In the genomic region with DNA sequence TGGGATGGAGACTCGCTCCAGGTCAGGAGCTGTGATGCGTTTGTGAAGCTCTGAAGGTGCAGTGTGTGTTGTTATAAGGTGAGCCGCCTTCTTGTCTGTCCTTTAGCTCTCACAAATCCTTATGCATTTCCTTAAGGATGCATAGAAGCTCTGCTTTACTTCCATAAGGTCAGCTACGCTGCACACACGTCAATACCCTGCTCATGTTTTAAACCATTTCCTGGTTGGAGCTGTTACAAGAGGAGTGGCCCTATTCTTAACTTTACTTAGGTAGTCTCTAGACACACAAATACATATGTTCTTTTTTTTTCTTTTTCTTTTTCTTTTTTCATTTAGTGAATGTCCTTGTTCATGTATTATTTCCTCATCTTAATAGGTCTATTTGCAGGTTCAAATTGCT, we compare ENCODE assay signal across 20 mouse cellular contexts. TPM values are rescaled to one million over a fixed set of nuclear protein-coding genes. Genes with fewer than 3 reads are reported as not detected.
DNase-seq lines count a peak whose midpoint lies in the region; ATAC-seq and TF ChIP-seq lines count a peak whose summit lies in the region.
"Had no signal": no experiment of that assay in that cellular context is flagged by ENCODE, and none has a peak within 500 bp of the region (broad histone marks: within the 10 kb centered on the region; RNA-seq: fewer than 3 reads in every experiment).

No protein-coding gene starts in this region.

- no peak for DNase-seq in heart, adult 18-20 months
- peak; percentile 16 for DNase-seq in lung, postnatal 0 days (ENCODE audit: low spot score)
- no peak for DNase-seq in lung, postnatal 36 days
- no peak for DNase-seq in cerebellum, postnatal 36 days
- no peak for DNase-seq in cerebellum, adult 9-11 months
- DNase-seq: adrenal gland, postnatal 36 days; cerebellum, adult 9-10 months; kidney, adult 2 months; left cerebral cortex, postnatal 4 days; liver, embryonic 13.5 days; right cerebral cortex, postnatal 4 days had no signal

- 77% methylated on average over 5 of the region's 5 CpGs for WGBS in heart, embryonic 15.5 days
- 72% methylated on average over 5 of the region's 5 CpGs for WGBS in lung, postnatal 0 days
- 72% methylated on average over 5 of the region's 5 CpGs for WGBS in stomach, embryonic 14.5 days

- ATAC-seq in heart, embryonic 15.5 days (replicated peaks; ENCODE audit: insufficient number of reproducible peaks, insufficient read depth, low FRiP score, low read depth), result no peak
- no peak for ATAC-seq in lung, postnatal 0 days
- ATAC-seq in stomach, embryonic 14.5 days (ENCODE audit: insufficient number of reproducible peaks, insufficient read depth, low FRiP score, low read depth), result no peak
- ATAC-seq: forebrain, embryonic 15.5 days; midbrain, embryonic 16.5 days had no signal

- no peak overlapping the region for H3K4me2 ChIP-seq in heart, embryonic 15.5 days
- no peak overlapping the region for H3K4me2 ChIP-seq in lung, postnatal 0 days (replicated peaks; ENCODE audit: low read depth, low read length)
- no peak overlapping the region for H3K4me2 ChIP-seq in stomach, embryonic 14.5 days (replicated peaks; ENCODE audit: low read depth, low read length)
- H3K4me2 ChIP-seq: embryonic facial prominence, embryonic 13.5 days; forebrain, embryonic 15.5 days; heart, embryonic 12.5 days; liver, embryonic 13.5 days; lung, embryonic 15.5 days had no signal

- H3K4me3 ChIP-seq in heart, embryonic 15.5 days, result no peak overlapping the region
- no peak overlapping the region for H3K4me3 ChIP-seq in lung, postnatal 0 days (ENCODE audit: low read depth, low read length)
- no peak overlapping the region for H3K4me3 ChIP-seq in stomach, embryonic 14.5 days (ENCODE audit: low read depth, low read length)
- H3K4me3 ChIP-seq: embryonic facial prominence, embryonic 13.5 days; forebrain, embryonic 15.5 days; heart, embryonic 12.5 days; liver, embryonic 13.5 days; lung, embryonic 15.5 days had no signal

- TF ChIP-seq CTCF in lung, postnatal 0 days (IDR thresholded peaks at IDR 0.05), result no peak

- no peak overlapping the region for H3K9ac ChIP-seq in heart, embryonic 15.5 days
- H3K9ac ChIP-seq in lung, postnatal 0 days (replicated peaks; ENCODE audit: low read depth), result no peak overlapping the region
- no peak overlapping the region for H3K9ac ChIP-seq in stomach, embryonic 14.5 days (replicated peaks; ENCODE audit: low read depth, low read length)
- H3K9ac ChIP-seq: embryonic facial prominence, embryonic 13.5 days; forebrain, embryonic 15.5 days; heart, embryonic 12.5 days; liver, embryonic 13.5 days; lung, embryonic 15.5 days had no signal

- no peaks in the 10 kb centered on the region for H3K9me3 ChIP-seq in heart, embryonic 15.5 days (replicated peaks)
- no peaks in the 10 kb centered on the region for H3K9me3 ChIP-seq in lung, postnatal 0 days (ENCODE audit: low read length)
- H3K9me3 ChIP-seq in stomach, embryonic 14.5 days (ENCODE audit: control insufficient read depth, low read depth, low read length), result no peaks in the 10 kb centered on the region
- H3K9me3 ChIP-seq: embryonic facial prominence, embryonic 13.5 days; forebrain, embryonic 15.5 days; heart, embryonic 12.5 days; liver, embryonic 13.5 days; lung, embryonic 15.5 days had no signal

- H3K27me3 ChIP-seq in heart, embryonic 15.5 days, result no peaks in the 10 kb centered on the region
- no peaks in the 10 kb centered on the region for H3K27me3 ChIP-seq in lung, postnatal 0 days (replicated peaks; ENCODE audit: insufficient read depth, low read length)
- no peaks in the 10 kb centered on the region for H3K27me3 ChIP-seq in stomach, embryonic 14.5 days (ENCODE audit: control insufficient read depth, insufficient read depth, low read length)
- H3K27me3 ChIP-seq: embryonic facial prominence, embryonic 13.5 days; forebrain, embryonic 15.5 days; heart, embryonic 12.5 days; liver, embryonic 13.5 days; lung, embryonic 15.5 days had no signal

- no peak for TF ChIP-seq EP300 in lung, postnatal 0 days (IDR thresholded peaks at IDR 0.05)

- H3K36me3 ChIP-seq in heart, embryonic 15.5 days, result no peaks in the 10 kb centered on the region
- H3K36me3 ChIP-seq in lung, postnatal 0 days (ENCODE audit: insufficient read depth, low read length), result no peaks in the 10 kb centered on the region
- no peaks in the 10 kb centered on the region for H3K36me3 ChIP-seq in stomach, embryonic 14.5 days (ENCODE audit: control insufficient read depth, insufficient read depth, low read length)
- H3K36me3 ChIP-seq: embryonic facial prominence, embryonic 13.5 days; forebrain, embryonic 15.5 days; heart, embryonic 12.5 days; liver, embryonic 13.5 days; lung, embryonic 15.5 days had no signal

- H3K4me1 ChIP-seq in heart, embryonic 15.5 days (replicated peaks), result peaks cover 12% of the 10 kb centered on the region
- no peaks in the 10 kb centered on the region for H3K4me1 ChIP-seq in lung, postnatal 0 days (ENCODE audit: insufficient read depth, low read depth, low read length)
- no peaks in the 10 kb centered on the region for H3K4me1 ChIP-seq in stomach, embryonic 14.5 days (ENCODE audit: control insufficient read depth, insufficient read depth, low read length)
- H3K4me1 ChIP-seq: embryonic facial prominence, embryonic 13.5 days; forebrain, embryonic 15.5 days; lung, embryonic 15.5 days had no signal

- peak overlapping the region; percentile 37; the same call in 1 of the 2 replicates for H3K27ac ChIP-seq in heart, embryonic 15.5 days
- H3K27ac ChIP-seq in lung, postnatal 0 days (ENCODE audit: low read length), result no peak overlapping the region
- H3K27ac ChIP-seq in stomach, embryonic 14.5 days (ENCODE audit: low read length), result 0 out of 2 replicates have a peak overlapping the region, but pooled peaks have one; percentile 10
- H3K27ac ChIP-seq: embryonic facial prominence, embryonic 13.5 days; forebrain, embryonic 15.5 days; kidney, postnatal 0 days; liver, embryonic 13.5 days; lung, embryonic 15.5 days; macrophage had no signal

RNA-seq across cellular contexts. Expression of gene Lyrm4, which starts 22.4 kb away (rescaled TPM):
- polyA plus RNA-seq in heart, embryonic 15.5 days (2015; fragmentation: Nextera tagmentation; extraction: Ambion mirVana), result 22.7 and 26.2 TPM in 2 replicates
- total RNA-seq in heart, adult 18-20 months (2021), result 10 to 100 TPM; 10.9 to 12.0 TPM
- polyA plus RNA-seq in lung, postnatal 0 days (2015; fragmentation: Nextera tagmentation; extraction: Ambion mirVana), result 23.5 and 26.7 TPM in 2 replicates
- polyA plus RNA-seq in stomach, embryonic 14.5 days (2014; fragmentation: Nextera tagmentation; extraction: Ambion mirVana), result 28.1 and 30.1 TPM in 2 replicates

RNA-seq across cellular contexts. Expression of gene Fars2, which starts 22.5 kb away (rescaled TPM):
- polyA plus RNA-seq in heart, embryonic 15.5 days (2015; fragmentation: Nextera tagmentation; extraction: Ambion mirVana), result 57.1 and 59.1 TPM in 2 replicates
- total RNA-seq in heart, adult 18-20 months (2021), result 10 to 100 TPM; 80.0 to 86.2 TPM
- 32.9 and 33.2 TPM in 2 replicates for polyA plus RNA-seq in lung, postnatal 0 days (2015; fragmentation: Nextera tagmentation; extraction: Ambion mirVana)
- polyA plus RNA-seq in stomach, embryonic 14.5 days (2014; fragmentation: Nextera tagmentation; extraction: Ambion mirVana), result 35.4 and 40.0 TPM in 2 replicates
